Mouse (Mus musculus) testis, postnatal 14 days (tissue): Measurements from ENCODE around the gene Emp2.

Source experiments
- DNase-seq: peaks from one replicate; pipeline ENCODE4 v3.0.0; 2021; ENCODE audit warnings: low spot score

Emp2 gene

DNA sequence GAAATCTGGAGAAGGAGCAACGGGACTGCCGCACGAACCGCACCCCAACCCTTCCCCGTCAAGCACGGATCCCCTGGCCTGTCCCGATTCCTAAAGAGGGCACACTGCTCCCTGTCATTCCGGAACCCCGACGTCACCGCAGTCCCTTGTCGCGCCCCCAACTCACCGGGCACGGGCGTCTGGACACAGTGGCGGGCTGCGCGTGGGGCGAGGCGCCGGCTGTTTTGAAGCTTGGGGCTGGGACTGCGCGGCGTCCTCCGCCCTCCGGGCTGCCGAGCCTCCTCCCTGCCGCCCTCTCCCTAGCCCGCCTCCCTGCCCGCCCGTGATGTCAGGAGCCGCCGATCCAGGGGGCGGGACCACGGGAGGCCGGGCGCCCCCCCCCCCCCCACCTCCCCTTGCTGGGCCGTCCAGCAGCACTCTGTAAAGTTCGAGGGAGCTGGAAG, at the start of gene Emp2:
Gene Emp2, minus strand, starts transcription at position 323 of the 443 bp plus-strand sequence.
- peak; percentile 39 for DNase-seq

DNA sequence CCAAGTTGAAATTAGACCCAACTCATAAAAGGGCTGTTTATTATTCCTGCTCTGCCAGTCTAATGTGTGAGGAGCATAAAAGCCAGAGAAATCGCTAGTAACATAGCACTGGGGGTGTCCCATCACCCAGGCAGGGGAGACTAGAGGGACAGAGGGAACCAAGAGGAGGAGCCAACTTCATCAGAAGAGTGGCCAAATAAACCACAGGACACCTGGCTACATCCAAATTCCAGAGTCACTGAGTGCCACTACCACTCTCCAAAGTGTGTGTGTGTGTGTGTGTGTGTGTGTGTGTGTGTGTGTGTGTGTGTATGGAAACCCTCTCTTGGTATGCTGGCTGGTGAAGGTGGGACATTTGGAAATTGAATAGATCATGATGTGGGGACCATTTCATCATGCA, 49.3 kb upstream of the Emp2 start:
- DNase-seq: no peak

DNA sequence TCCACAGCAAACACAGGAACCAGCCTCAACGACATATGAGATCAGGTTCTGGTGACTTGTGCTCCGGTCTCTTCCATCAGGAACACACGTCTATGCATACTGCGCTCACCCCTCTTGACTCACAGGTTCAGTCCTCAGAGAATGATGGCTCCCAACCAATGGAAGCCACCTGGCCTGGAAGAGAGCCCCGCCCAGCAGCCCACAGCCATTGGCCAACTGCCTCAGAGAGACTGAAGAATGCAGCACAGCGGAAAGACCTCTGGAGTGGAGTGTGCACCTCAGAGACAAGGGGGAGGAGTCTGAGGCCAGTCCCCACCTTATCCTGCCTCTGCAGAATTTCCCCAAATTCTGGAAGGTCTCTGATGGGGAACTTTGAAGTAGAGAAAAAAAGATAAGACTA, 45.5 kb upstream of the Emp2 start:
- DNase-seq: no peak

DNA sequence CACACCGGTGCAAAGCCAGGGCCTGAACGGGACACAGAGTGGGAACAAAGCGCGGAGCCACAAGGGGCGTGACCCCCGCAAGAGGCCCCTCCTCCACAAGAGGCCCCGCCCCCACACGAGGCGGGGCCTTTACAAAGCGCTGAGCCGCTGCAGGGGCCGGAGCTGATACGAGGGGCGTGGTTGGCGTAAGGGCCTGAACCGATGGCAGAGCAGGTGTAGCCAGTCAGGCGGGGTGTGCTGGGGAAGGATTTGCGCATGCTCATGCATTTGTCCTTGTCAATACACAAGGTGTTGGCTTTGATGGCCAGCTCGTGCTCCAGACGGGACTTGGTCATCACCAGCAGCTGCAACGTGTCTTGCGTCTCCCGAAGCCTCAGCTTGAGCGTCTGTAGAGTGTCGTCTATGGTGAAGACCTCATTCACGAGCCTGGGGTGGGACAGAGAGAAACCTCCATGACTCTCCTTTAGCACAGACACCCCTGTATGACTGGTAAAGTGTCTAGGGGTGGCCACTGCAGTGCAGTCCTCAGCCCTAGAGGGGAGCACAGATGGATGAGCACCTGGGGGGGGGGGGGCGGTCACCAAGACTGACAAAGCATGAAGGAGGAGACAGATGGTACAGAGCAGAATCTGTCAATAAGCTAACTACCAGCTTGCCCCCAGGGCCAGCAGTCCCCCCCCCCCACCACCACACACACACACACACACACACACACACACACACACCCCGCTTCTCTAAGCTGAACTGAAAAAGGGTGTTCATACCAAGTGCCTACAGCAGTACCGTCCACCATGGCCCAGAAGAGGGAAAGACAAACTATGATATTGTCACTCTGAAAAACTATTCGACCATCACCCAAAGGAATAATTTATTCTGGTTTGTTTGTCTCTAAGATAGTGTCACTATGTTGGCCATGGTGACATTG, 44.5 kb upstream of the Emp2 start:
- DNase-seq: peak; percentile 77

DNA sequence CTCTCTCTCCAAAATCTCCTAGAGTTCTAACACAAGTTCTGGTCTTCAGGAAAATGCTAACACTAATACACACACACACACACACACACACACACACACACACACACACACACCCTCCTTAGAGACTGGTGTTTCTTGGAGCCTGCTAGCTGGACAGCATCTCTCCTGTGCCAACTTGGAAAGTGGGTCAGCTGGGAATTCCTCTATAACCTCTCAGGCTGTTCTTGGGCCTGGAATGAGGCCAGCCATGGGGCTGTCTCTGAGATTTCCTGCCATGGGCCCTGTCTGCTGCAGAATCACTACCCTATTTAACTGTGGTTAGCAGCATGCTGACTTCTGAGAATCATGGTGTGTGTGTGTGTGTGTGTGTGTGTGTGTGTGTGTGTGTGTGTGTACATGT, 41.2 kb upstream of the Emp2 start:
- peak; percentile 48 for DNase-seq

DNA sequence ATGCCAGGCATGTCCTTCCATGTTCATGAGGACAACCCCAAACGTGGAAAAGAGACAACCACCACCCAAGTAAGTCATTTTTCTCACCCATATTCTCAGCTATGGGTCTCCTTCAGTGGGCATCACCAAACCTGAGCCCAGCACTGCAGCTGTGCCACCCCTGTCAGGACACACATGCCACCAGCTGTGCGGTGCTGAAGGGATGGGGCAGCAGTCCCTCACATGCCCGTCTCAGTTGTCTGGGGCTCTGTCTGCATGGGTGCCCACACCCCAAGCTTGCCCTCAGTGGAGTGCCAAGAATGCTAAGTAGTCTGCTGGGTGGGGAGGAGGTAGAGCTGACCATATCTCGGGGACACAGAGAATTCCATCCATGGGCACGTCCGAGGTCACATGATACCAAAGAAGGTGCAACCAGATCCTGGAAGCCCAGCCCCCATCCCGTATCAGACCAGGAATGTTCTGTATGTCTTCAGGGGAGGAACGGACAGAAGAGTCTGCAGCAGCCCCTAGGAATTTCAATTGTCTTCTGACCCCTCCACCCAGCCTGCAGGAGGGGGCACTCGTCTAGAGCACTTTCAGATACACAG, 37.4 kb upstream of the Emp2 start:
- no peak for DNase-seq

DNA sequence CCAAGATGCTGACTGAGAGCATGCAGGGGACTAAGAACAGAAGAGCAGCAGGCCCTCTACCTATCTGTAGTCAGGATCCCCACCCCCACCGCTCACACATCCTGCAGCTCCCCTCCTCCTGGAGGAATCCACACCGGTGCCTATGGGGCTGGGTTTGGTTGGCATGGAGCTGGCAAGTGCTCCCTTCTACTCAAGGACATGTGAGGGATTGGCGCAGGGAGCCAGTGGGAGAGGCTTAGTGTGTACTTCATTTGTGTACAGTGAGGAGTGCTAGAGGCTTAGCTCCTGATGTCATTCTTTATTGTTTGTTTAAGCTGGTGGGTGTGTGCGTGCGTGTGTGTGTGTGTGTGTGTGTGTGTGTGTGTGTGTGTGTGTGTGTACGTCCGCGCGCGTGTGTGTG, 36.1 kb upstream of the Emp2 start:
- no peak for DNase-seq

DNA sequence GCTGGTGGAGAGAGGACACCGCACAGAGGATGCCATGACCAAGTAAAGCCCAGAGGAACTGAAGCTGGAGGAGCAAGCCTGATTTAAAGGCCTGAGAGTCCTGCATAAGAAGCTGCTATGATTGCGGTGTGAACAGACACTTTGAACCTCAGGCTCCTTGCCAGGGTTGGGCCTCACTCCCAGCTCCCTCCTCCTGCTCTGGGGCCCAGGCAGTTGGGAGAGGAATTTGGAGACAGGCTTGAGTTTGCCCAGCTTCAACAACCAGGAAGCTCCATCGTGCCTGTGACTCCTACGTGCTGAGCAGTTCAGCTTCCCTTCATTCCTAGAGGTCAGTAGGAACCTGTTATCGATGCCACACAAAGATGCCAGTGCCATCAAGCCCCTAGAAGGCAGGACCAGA, 35.7 kb upstream of the Emp2 start:
- peak; percentile 53 for DNase-seq

DNA sequence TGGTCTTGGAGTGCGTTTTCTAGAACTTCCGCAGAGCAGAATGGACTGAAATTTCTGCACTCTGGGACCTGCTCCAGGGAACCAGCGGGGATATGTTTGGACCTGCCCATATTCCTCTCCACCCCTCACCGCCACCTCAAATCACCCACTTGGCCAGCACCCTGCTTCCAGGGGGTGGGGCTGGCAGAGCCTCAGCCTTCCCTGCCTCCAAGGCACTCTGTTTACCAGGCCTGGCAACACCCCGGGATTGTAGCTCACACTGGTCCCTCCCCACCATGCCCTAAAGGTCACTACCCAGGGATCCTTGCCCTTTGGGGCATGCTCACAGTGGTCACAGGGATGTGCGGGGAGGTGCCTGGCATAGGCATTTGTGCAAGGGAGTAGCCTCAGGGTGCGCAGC, 33.8 kb upstream of the Emp2 start:
- no peak for DNase-seq

DNA sequence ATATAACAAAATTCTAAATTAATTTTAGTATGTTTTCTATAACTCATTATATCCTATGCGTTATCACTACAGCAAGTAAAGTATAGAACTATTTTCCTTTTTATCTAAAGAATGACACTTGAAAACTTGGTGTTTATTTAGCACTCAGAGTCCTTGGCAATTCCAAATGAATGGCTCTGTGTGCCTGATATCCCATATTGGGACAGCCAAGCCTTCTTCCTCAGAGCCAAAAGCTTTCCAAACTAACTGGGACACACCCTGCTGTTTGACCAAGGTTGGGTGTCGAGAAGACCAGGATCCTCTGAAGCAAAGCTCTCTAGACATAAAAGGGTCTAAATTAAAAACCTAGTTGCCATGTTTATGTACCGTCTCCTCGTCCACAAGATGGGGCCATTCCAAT, 27.3 kb upstream of the Emp2 start:
- no peak for DNase-seq

DNA sequence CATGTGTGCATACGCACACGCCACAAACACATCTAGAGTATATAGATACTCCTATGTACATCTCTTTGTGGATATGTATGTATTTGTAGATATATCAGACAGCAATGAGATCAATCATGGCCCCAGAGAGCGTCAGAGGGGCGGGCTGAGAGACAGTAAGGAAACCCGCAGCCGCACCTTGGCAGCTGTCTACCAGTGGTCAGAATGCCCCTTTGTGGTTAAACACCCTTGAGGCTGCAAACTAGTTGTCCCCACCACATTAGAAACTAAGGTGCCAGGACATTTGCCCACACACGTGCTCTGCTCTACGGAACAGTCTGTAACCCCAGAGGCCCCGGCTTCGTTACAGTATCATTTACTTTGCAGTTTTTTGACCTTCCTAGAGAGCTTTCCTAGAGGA, 26.2 kb upstream of the Emp2 start:
- DNase-seq: no peak

DNA sequence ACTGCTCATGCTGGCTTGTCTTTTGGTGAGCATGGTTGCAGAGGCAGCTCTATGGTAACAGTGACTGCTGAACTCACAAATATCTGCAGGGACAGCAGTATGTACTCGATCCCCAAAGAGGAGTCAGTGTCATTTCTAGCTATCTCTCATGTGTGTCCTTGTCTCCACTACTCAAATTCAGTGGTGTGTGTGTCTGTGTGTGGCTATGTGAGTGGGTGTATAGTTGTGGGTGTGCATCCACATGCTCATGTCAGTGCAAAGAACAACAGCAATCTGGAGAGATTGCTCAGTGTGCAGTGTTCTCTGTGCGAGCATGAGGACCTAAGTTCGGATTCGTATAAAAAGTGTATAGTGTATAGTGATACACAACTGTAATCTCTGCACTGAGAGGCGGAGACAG, 24.8 kb upstream of the Emp2 start:
- no peak for DNase-seq

DNA sequence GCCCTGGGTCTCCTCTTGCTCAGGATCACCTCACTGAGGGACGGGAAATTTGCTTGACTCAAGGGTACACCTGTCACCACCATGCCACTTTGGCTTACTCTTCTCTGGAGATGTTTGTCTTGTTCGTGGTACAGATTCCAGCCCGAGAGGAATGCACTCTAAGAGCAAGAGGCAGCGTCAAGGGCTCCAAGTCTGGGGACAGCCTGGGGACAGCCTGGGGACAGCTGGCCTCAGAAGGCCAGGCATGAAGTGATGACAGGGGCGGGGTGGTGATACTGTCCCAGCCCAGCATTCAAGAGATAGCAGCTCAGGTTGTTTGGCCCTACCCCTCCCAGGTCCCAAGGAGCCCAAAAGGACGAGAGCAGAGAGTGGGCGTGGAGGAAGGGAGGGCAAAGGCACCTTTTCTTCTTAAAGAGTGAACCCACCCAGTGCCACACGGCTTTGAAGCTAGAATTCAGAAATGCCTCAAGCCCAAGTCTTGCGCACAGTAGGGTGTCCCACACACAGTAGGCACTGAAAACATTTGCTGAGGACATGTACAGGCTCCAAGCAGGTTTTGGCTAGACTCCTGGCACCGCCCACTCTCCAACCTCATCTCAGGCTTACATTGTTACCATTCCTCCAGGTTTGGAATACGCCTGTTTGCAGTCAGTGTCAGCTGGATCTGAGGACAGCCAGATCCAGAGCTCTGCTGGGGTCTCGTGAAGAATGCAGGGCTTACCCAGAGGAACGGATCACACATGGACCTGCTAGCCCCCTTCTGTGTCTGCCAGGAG, 23.8 kb upstream of the Emp2 start:
- peak; percentile 71 for DNase-seq

DNA sequence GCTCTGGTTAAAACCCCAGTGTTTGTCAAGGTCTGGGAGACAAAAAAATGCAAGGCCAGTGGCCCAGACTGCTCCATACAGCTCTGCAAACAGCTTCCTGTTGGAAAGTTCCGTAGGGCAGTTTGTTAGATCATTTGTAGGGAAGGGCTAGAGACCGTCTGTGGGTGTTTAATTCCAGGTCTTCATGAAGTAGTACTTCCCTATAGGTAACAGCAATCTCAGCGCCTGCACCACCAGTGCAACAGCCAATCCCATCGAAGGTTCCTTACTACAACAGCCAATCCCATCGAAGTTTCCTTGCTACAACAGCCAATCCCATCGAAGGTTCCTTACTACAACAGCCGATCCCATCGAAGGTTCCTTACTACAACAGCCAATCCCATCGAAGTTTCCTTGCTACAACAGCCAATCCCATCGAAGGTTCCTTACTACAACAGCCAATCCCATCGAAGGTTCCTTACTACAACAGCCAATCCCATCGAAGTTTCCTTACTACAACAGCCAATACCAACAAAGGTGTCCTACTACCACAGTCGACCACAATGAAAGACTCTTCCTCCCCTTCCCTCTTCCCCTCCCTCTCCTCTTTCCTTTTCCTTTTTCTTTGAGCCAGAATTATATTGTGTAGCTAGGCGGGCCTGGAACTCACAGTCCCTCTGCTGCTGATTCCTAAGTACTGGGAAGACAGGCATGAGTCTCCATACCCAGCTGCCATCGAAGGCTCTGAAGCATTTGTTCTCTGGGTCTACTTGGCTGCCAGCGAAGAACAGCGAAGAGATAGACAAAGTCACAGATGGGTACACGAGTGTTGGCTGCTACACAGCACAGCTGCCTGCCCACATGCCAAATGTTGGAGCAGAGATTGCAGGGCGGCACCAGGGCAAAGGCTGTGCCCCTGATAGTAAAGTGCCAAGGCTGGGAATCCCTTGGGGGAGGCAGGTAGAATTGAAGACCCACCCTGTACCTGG, 23.0 kb upstream of the Emp2 start:
- peak; percentile 45 for DNase-seq

DNA sequence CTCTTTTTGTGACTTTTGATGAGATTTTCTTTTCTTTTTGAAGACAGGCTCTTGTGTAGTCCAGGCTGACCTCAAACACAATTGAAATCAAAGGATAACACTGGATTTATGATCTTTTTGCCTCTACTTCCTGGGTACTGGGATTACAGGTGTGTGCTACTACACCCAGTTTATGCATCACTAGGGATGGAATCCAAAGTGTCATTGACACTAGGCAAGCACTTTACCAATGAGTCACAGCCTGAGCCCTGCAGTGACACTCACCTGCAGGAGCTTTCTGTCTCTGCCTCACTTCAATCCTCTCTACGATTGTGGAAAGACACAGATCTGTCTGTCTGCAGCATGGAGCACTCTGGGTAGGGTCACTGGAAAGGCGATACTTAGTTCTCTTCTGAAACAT, 22.2 kb upstream of the Emp2 start:
- no peak for DNase-seq

DNA sequence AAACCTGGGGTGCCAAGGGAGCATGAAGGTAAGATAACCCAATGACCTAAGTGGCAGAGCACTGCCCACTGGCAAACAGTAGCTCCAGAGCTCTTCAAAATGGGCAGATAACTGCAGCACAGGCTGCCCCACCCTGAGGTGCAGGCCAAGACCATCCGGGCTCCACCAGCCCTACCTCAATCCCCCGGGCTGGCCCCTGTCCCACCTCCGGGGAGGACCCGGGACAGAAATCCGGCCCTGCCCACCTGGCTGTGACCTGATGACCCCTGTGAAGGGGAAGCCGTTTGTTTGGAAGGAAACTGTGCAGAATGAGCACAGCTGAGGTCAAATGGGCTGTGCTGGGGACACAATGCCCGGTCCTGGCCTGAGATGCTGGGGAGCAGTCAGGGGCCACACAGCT, 19.0 kb upstream of the Emp2 start:
- DNase-seq: no peak

DNA sequence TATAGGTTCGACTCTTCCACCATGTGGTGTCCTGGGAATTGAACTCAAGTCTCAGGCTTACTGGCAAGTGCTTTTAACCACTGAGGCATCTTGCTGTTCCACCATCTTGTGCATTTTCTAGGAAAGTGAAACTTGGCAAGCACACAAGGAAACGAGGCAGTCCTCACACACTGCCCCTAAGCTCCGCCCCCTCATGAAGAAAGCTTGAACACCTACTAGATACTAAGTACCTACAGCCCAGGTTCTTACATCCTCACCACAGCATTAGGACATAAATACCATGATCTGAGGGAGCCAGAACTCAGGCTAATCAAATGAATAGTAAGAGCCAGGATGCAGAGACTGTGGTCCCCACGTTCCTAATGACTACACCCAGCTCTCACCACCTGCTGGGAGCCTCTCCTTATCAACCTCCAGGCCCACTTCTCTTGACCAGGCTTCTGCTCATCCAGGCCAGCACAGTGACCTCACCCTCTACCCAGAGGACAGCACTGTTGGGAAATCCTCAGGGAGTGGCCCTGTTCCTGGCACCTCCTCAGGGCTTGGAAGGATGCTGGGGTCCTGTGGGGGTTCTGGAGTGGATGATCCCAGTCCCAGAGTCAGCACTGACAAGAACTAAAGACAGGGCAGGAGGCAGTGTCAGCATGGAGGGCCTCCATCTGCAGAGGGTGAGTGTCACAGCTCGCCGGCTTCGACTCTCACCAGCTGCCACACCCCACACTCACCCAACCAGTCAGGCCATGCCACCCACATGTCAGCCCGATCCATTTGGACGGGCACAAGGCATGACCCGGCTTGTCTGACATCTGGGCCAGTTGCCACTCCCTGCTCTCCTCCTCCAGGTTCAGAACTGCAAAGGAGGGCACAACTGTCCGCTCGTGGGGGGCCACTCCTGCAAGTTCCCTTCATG, 17.1 kb upstream of the Emp2 start:
- no peak for DNase-seq

DNA sequence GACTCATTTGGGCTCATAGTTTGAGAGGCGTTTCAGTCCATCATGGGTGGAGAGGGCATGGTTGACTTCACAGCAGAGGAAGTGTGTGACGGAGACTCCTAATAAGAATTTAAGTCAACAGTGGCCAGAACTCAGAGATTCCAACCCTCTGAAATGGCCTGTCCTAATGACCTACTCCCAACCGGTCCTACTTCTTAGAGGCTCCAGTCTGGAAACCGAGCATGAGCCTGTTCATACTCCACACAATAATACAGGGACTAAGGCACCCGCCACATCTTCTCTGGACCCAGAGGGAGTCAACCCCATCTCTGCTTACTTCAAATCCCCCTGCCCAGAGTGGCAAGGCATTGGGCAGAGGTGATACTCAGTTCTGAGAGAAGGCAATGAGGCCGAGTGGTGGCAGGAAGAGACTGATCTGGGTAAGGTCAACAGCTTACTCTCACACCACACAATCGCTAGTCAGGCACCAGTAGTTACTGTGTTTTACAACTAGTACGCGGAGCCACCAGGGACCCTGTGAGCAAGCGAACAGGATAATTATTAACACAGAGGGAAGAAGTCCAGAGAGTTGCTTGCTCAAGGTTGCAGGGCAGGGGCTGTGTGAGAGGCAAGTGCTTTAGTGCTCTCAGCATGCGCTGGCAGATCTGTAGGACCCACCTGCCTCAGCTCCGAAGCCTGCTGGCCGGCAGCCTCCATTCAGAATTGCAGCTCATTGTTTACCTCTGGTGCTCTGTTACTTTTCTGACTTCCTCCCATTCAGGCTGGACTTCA, 14.0 kb upstream of the Emp2 start:
- DNase-seq: no peak

DNA sequence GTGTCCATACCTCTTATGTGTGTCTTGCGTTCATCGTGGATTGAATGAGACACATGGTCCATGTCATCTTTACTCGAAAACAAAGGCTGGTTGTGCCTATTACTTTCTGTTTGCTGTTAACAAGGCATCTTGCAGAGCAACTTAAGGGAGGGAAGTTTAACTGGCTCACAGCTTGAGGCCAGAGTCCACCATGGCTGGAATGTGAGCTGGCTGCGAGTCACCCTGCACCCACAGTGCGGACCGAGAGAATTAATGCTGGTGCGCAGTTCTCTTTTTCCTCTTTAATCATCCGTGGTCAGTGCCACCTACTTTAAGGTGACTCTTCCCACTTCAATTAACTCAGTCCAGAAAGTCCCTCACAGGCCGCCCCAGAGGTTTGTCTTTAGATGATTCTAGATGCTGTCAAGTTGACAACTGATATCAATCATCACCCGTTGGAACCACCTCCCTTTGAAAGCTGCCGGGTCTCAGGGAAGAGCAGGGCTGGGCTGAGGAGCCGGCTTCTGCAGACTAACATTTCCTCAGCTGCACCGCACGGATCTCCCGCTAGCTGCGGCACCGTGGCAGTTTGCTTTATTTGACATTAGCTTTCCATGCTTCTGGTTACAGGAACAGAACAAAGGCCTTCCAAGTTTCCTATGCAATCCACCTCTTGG, 6.3 kb upstream of the Emp2 start:
- DNase-seq: no peak
